Mouse (Mus musculus): ENCODE measurements at regions not wholly inside any gene's neighbourhood (a gene's known extent, or its start where the extent isn't known, plus 50 kb on each side); places are given as distances from the start of the nearest gene placed in this dataset.
A peak's percentile ranks its signal among the peaks of the same experiment; 100 is the strongest.

GRCm38 (mm10) chr2:148510008-148510681 lies 66.8 kb upstream of the Cd93 start:
- ATAC-seq (ENCODE audit: insufficient read depth) (peak; percentile 73), DNase-seq (peak; percentile 58)
- H3K9me3 ChIP-seq (ENCODE audit: low read depth, low read length), result no peaks in the 10 kb centered on the region
- no peak overlapping the region for H3K9ac ChIP-seq
- WGBS, result 59% methylated on average over 13 of the region's 13 CpGs
- H3K27me3 ChIP-seq (ENCODE audit: insufficient read depth, low read length), result no peaks in the 10 kb centered on the region
- H3K4me2 ChIP-seq, result no peak overlapping the region
- no peak for TF ChIP-seq CTCF (IDR thresholded peaks at IDR 0.05; ENCODE audit: low read depth)
- no peak overlapping the region for H3K4me3 ChIP-seq (ENCODE audit: low read depth, low read length)
- H3K36me3 ChIP-seq (ENCODE audit: insufficient read depth), result no peaks in the 10 kb centered on the region
- H3K4me1 ChIP-seq (ENCODE audit: insufficient read depth), result no peaks in the 10 kb centered on the region
- H3K27ac ChIP-seq (ENCODE audit: low read depth), result peak overlapping the region; percentile 1; the same call in 1 of the 2 replicates

- Histone ChIP-seq H3K27me3 (ENCODE audit: insufficient read depth, low read length) (no peaks in the 10 kb centered on the region), H3K4me1 (ENCODE audit: insufficient read depth) (no peaks in the 10 kb centered on the region), H3K27ac (ENCODE audit: low read depth) (no peak overlapping the region; the same call in 1 of the 2 replicates), H3K36me3 (ENCODE audit: insufficient read depth) (no peaks in the 10 kb centered on the region), H3K9ac (no peak overlapping the region), H3K4me3 (ENCODE audit: low read depth, low read length) (no peak overlapping the region), H3K4me2 (no peak overlapping the region), H3K9me3 (ENCODE audit: low read depth, low read length) (no peaks in the 10 kb centered on the region)
- ATAC-seq (ENCODE audit: insufficient read depth) (no peak), DNase-seq (peak; percentile 56)
- WGBS, result 63% methylated on average over 4 of the region's 4 CpGs
- no peak for TF ChIP-seq CTCF (IDR thresholded peaks at IDR 0.05; ENCODE audit: low read depth)
Measured at GRCm38 (mm10) chr2:148509357-148509756, 66.0 kb upstream of the Cd93 start.

GRCm38 (mm10) chr2:148507523-148507922 lies 64.2 kb upstream of the Cd93 start:
- no peak overlapping the region for H3K4me2 ChIP-seq
- no peak for TF ChIP-seq CTCF (IDR thresholded peaks at IDR 0.05; ENCODE audit: low read depth)
- no peak overlapping the region for H3K9ac ChIP-seq
- no peaks in the 10 kb centered on the region for H3K36me3 ChIP-seq (ENCODE audit: insufficient read depth)
- H3K4me1 ChIP-seq (ENCODE audit: insufficient read depth), result peaks cover 5% of the 10 kb centered on the region; the same call in 1 of the 2 replicates
- DNase-seq, result no peak
- H3K27me3 ChIP-seq (ENCODE audit: insufficient read depth, low read length), result no peaks in the 10 kb centered on the region
- peak overlapping the region; percentile 11; the same call in 1 of the 2 replicates for H3K27ac ChIP-seq (ENCODE audit: low read depth)
- ATAC-seq (ENCODE audit: insufficient read depth), result no peak
- H3K9me3 ChIP-seq (ENCODE audit: low read depth, low read length), result no peaks in the 10 kb centered on the region
- H3K4me3 ChIP-seq (ENCODE audit: low read depth, low read length), result no peak overlapping the region

- Histone ChIP-seq H3K27ac (ENCODE audit: low read depth) (no peak overlapping the region), H3K27me3 (ENCODE audit: insufficient read depth, low read length) (no peaks in the 10 kb centered on the region), H3K9me3 (ENCODE audit: low read depth, low read length) (no peaks in the 10 kb centered on the region), H3K4me2 (no peak overlapping the region), H3K9ac (no peak overlapping the region), H3K4me1 (ENCODE audit: insufficient read depth) (peaks cover 7% of the 10 kb centered on the region; the same call in 1 of the 2 replicates), H3K4me3 (ENCODE audit: low read depth, low read length) (no peak overlapping the region), H3K36me3 (ENCODE audit: insufficient read depth) (no peaks in the 10 kb centered on the region)
- ATAC-seq (ENCODE audit: insufficient read depth) (no peak), DNase-seq (no peak)
- no peak for TF ChIP-seq CTCF (IDR thresholded peaks at IDR 0.05; ENCODE audit: low read depth)
- WGBS, result 65% methylated on average over 3 of the region's 3 CpGs
Measured at GRCm38 (mm10) chr2:148506966-148507365, 63.6 kb upstream of the Cd93 start.

GRCm38 (mm10) chr2:148505651-148506050 lies 62.3 kb upstream of the Cd93 start:
- 64% methylated on average over 3 of the region's 3 CpGs for WGBS
- Histone ChIP-seq H3K9ac (no peak overlapping the region), H3K9me3 (ENCODE audit: low read depth, low read length) (no peaks in the 10 kb centered on the region), H3K4me3 (ENCODE audit: low read depth, low read length) (no peak overlapping the region), H3K36me3 (ENCODE audit: insufficient read depth) (no peaks in the 10 kb centered on the region), H3K27ac (ENCODE audit: low read depth) (no peak overlapping the region), H3K4me2 (no peak overlapping the region), H3K4me1 (ENCODE audit: insufficient read depth) (peaks cover 7% of the 10 kb centered on the region; the same call in 1 of the 2 replicates), H3K27me3 (ENCODE audit: insufficient read depth, low read length) (no peaks in the 10 kb centered on the region)
- peak; percentile 28 for DNase-seq
- no peak for TF ChIP-seq CTCF (IDR thresholded peaks at IDR 0.05; ENCODE audit: low read depth)
- no peak for ATAC-seq (ENCODE audit: insufficient read depth)

- no peak overlapping the region for H3K4me3 ChIP-seq (ENCODE audit: low read depth, low read length)
- no peak for TF ChIP-seq CTCF (IDR thresholded peaks at IDR 0.05; ENCODE audit: low read depth)
- WGBS, result 58% methylated on average over 2 of the region's 2 CpGs
- H3K4me2 ChIP-seq, result no peak overlapping the region
- ATAC-seq (ENCODE audit: insufficient read depth) (peak; percentile 70), DNase-seq (peak; percentile 70)
- no peaks in the 10 kb centered on the region for H3K27me3 ChIP-seq (ENCODE audit: insufficient read depth, low read length)
- no peak overlapping the region for H3K9ac ChIP-seq
- H3K9me3 ChIP-seq (ENCODE audit: low read depth, low read length), result no peaks in the 10 kb centered on the region
- no peaks in the 10 kb centered on the region for H3K36me3 ChIP-seq (ENCODE audit: insufficient read depth)
- peak overlapping the region; percentile 37; the same call in 1 of the 2 replicates for H3K27ac ChIP-seq (ENCODE audit: low read depth)
- peaks cover 7% of the 10 kb centered on the region; the same call in 1 of the 2 replicates for H3K4me1 ChIP-seq (ENCODE audit: insufficient read depth)
Measured at GRCm38 (mm10) chr2:148503143-148503854, 59.9 kb upstream of the Cd93 start.

- ATAC-seq (ENCODE audit: insufficient read depth) (no peak), DNase-seq (no peak)
- no peak for TF ChIP-seq CTCF (IDR thresholded peaks at IDR 0.05; ENCODE audit: low read depth)
- Histone ChIP-seq H3K27ac (ENCODE audit: low read depth) (peak overlapping the region; percentile 37), H3K9me3 (ENCODE audit: low read depth, low read length) (no peaks in the 10 kb centered on the region), H3K9ac (no peak overlapping the region), H3K4me2 (no peak overlapping the region), H3K36me3 (ENCODE audit: insufficient read depth) (no peaks in the 10 kb centered on the region), H3K4me1 (ENCODE audit: insufficient read depth) (peaks cover 13% of the 10 kb centered on the region; the same call in 1 of the 2 replicates), H3K4me3 (ENCODE audit: low read depth, low read length) (no peak overlapping the region), H3K27me3 (ENCODE audit: insufficient read depth, low read length) (no peaks in the 10 kb centered on the region)
- WGBS, result 56% methylated on average over 2 of the region's 2 CpGs
Measured at GRCm38 (mm10) chr2:148502321-148502720, 59.0 kb upstream of the Cd93 start.

Data from lung, embryonic 14.5 days (tissue).